Mouse (Mus musculus): ENCODE results near the gene Pick1. TPM values are rescaled to one million over a fixed set of nuclear protein-coding genes. Genes with fewer than 3 reads are reported as not detected.
A peak's percentile ranks its signal among the peaks of the same experiment; 100 is the strongest.
"Not testable (repeated sequence)": the region's sequence is repeated elsewhere in the genome, so short reads cannot be mapped to it uniquely, and the experiment has no call there.

The Pick1 gene
- total RNA-seq, 2 experiments from 2014 or later = 21.5 to 22.3 TPM

- DNase-seq (ENCODE audit: low spot score) = no peak
- intact Hi-C loops (cut with DNase I) = loop anchor here (5.0 to 10.0 kb wide), 2 partner anchors 244 to 381 kb away; partner anchors contain the start of gene Dmc1
Measured at GRCm38 (mm10) chr15:79223641-79224040, 5.3 kb upstream of the Pick1 start.

DNA sequence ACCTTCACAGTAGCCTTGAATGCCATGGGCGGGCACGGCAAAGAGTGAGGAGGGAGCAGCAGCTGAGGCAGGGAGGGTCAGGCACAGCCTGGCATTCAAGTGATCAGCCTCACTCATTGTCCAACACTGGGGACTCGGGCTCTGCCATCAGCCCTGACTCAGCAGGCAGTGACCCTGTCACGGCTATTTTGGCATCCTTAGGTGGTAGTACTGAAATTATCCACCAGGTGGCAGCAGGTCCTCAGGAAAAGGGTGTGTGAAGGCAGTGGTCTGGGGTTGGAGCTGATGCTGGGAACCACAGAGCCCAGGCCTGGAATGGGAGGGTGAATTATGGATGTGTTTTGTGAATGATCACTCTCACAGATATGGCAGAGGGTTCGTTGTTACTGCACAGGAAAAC is 4.3 kb upstream of the Pick1 start:
- peak; percentile 71 for DNase-seq (ENCODE audit: low spot score)
- intact Hi-C loops (cut with DNase I) = loop anchor here (5.0 to 10.0 kb wide), 2 partner anchors 243 to 380 kb away; partner anchors contain the start of gene Dmc1

DNA sequence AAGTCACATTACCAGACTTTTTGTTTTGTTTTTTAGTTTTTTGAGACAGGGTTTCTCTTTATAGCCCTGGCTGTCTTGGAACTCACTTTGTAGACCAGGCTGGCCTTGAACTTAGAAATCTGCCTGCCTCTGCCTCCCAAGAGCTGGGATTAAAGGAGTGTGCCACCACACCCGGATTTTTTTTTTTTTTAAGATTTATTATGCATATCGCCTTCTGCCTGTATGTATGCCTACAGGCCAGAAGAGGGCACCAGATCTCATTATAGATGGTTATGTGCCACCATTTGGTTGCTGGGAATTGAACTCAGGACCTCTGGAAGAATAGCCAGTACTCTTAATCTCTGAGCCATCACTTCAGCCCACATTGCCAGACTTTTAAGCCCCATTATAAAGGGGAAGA is 3.2 kb upstream of the Pick1 start:
- intact Hi-C loops (cut with DNase I) = loop anchor here (10.0 kb wide), 1 partner anchor 379 kb away; the partner anchor contains the start of gene Dmc1
- DNase-seq (ENCODE audit: low spot score) = not testable (repeated sequence)

- DNase-seq (ENCODE audit: low spot score) = no peak
- intact Hi-C loops (cut with DNase I) = no loop called here
Measured at GRCm38 (mm10) chr15:79235268-79235667, 6.3 kb downstream of the Pick1 start.

DNA sequence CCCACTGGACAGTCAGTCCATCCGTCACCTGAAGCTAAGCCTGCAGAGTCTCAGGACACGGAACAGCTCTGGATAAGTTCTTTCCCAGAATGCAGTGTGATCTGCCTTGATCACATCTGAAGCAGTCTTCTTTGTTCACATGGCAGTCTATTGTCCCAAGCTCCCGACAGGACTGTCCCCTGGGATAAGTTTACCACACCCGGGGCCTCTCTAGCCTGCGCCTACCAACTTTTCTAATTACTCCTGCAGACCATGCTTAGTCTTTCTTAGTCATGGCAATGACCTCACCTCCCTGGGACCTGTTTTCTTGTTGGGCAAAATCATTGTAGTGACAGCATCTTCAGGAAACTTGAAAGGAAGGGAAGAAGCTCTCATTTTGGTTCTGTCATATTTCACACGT is 9.1 kb downstream of the Pick1 start:
- intact Hi-C loops (cut with DNase I) = no loop called here
- no peak for DNase-seq (ENCODE audit: low spot score)

DNA sequence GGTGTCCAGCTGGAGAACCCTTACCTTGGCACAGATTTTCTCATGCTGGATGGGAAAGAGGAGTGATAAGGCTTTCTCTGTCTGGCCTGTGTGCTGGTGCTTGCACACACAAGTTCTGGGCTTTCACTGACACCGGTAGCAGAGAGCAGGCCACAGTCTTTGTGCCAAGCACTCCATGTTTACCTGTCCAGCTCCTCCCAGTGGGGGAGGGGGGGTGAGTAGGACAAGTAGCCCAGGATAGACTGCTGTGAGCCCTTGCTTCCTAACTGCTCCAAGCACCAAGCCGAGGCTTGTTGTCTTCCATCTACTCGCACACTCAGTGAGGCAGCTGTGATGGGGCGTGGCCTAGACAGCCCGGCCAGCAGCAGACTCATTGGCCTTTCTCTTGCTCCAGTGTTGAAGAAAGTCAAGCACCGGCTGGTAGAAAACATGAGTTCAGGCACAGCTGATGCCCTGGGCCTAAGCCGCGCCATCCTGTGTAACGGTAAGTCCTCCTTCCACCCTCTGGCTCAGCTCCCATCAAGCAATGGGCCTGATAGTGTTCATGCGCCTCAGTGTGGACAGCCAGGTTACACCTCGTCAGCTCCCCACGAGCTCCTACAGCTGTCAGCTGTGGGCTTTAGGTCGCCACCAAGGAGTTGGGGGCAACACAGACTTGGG is 13.7 kb downstream of the Pick1 start:
- intact Hi-C loops (cut with DNase I) = loop anchor here (1.0 to 5.0 kb wide), 4 partner anchors 90 to 225 kb away; no protein-coding TSS in a partner anchor
- DNase-seq (ENCODE audit: low spot score) = no peak

DNA sequence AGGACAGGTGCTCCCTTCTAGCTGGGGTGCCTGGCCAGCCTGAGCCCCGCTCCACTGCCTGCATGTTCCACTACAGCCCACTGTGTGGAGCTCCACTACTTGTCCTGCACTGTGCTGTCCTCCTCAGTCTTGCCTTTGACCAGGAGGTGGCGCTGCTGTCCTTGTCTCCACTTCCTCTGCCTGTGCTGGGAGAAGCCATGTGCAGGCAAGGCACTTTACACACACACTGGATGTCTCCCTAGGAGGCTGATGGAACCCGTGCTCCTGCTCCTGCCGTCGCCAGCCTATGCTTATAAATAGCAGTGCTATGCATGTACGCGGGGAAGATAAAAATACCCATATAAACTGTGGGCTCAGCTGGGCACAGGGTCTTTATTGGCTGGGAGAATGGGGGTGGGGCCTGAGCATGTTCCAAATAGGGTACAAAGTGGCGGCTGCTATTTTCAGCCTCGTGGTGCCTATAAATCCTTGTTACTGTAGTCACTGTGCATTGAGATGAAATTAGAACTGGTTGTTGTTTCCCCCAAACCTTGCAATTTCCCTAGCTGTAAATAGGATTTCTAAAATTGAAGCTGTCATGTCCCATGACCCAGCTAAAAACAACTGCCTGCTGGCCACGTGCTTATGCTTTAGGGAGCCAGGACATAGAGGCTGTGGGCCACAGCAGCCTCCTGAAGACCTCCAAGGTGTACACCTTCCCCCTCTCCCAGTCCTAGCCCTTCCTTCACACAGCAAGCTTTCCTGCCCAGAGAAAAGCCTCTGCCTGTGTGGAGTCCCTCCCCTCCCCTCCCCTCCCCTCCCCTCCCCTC is 14.5 kb downstream of the Pick1 start:
- peak; percentile 87 for DNase-seq (ENCODE audit: low spot score)
- intact Hi-C loops (cut with DNase I) = loop anchor here (1.0 to 5.0 kb wide), 4 partner anchors 89 to 224 kb away; no protein-coding TSS in a partner anchor

DNA sequence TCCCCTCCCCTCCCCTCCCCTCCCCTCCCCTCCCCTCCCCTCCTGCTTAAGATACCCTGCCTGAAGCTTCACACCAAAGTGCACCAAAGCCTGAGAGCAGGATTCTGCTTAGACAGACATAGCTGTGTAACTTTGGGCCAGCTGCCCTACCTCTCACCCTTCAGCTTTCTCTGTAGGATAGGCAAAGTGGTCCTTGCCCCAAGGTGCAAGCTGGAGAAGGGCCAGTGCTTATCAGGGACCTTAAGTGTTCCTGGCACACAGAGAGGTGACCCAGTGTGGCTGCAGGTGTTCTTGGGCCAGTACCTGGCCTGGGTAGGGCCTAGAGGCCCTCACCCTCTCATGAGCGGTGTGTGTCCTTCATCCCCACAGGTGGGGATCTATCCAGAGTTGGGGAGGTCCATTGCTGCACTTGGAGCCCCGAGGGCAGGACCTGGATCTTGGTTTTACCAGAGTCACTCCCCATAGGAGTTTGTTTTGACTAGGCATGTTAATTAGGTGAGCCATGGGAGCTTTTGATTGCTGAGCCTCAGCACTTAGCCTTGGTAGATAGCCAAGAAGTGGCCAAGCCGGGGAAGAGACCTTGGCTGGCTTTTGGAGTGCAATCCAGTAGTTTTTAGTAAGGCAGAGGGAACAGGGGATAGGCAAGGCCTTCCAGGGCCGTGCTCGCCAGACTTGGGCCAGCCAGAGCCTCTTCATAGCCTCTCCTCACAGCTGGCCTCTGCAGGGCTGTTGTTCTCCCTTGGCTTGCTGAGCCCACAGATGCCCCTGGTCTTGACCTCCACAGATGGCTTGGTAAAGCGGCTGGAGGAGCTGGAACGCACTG is 15.3 kb downstream of the Pick1 start:
- no peak for DNase-seq (ENCODE audit: low spot score)
- intact Hi-C loops (cut with DNase I) = loop anchor here (5.0 kb wide), 2 partner anchors 88 to 133 kb away; no protein-coding TSS in a partner anchor

- DNase-seq (ENCODE audit: low spot score) = no peak
- intact Hi-C loops (cut with DNase I) = no loop called here
Measured at GRCm38 (mm10) chr15:79245321-79245720, 16.3 kb downstream of the Pick1 start.

GRCm38 (mm10) chr15:79250236-79250635 is 21.3 kb downstream of the Pick1 start:
- intact Hi-C loops (cut with DNase I) = no loop called here
- DNase-seq (ENCODE audit: low spot score) = no peak

DNA sequence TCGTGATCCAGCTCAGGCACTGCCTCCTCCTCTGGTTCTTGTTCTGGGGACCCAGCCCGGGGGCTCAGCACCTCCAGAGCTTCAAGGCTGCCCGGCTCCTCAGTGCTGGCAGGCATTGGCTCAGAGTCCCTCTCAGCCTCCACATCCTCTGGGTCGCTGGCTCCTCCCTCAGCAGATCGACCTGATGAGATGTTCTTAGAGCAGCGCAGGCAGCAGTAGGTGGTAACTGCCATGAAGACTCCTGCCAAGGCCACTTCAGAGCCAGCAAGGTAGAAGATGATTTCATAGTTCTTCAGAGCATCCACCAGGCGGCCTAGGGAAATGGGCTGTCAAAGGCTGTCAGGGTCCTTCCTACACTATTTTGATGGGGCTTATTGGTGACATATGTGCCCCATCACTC is 22.2 kb downstream of the Pick1 start:
- DNase-seq (ENCODE audit: low spot score) = no peak
- intact Hi-C loops (cut with DNase I) = no loop called here

- intact Hi-C loops (cut with DNase I) = no loop called here
- no peak for DNase-seq (ENCODE audit: low spot score)
Measured at GRCm38 (mm10) chr15:79251781-79252491, 23.0 kb downstream of the Pick1 start.

DNA sequence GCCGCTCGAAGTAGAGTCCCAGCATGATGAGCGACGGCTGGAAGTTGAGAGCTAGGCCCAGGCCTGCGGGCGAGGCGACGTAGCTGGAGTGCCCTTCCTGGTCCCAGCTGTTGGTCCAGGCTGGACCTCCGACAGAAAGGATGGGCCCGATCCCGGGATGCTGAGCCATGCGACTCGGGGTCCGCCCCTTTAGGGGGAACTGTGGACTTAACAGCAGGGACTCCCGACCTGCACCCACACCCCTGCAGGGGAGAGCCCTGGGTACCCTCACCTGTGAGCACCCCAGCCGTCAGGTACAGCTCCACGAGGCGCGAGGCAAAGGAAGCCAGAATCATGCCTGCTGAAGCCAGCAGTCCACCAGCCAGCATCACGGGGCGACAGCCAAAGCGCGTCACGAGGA is 23.6 kb downstream of the Pick1 start:
- intact Hi-C loops (cut with DNase I) = no loop called here
- DNase-seq (ENCODE audit: low spot score) = no peak

GRCm38 (mm10) chr15:79254661-79255060 is 25.7 kb downstream of the Pick1 start, which contains the start of gene Slc16a8:
Gene Slc16a8 (minus strand): TSS chr15:79254761.
- DNase-seq (ENCODE audit: low spot score) = no peak
- intact Hi-C loops (cut with DNase I) = no loop called here

DNA sequence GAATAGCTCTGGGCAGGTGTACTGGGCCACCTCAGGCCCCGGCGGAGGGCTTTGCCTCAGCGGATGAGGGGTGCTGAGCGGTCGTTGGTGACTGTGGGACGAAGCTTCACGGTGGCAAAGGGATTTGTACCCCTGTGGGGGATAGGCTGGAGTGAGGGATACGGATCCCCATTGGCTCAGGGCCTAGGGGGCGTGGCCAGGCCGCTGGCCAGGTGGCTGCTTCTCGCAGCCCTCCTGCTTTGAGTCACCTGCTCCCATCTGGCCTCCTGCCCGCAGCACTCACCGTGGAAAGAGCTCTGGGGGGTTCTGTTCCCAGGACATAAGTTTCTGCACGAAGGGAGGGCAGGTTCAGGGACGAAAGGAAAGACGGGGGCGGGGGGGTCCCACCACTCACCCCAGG is 29.5 kb downstream of the Pick1 start:
- DNase-seq (ENCODE audit: low spot score) = no peak
- intact Hi-C loops (cut with DNase I) = no loop called here

- intact Hi-C loops (cut with DNase I) = no loop called here
Measured at GRCm38 (mm10) chr15:79261095-79261725, 32.2 kb downstream of the Pick1 start.

GRCm38 (mm10) chr15:79261757-79262156 is 32.8 kb downstream of the Pick1 start:
- intact Hi-C loops (cut with DNase I) = no loop called here
- DNase-seq (ENCODE audit: low spot score) = no peak

More at GRCm38 (mm10) chr15:79261095-79261725, 32.2 kb downstream of the Pick1 start:
- no peak for DNase-seq (ENCODE audit: low spot score)

- no peak for DNase-seq (ENCODE audit: low spot score)
Measured at GRCm38 (mm10) chr15:79262375-79262774, 33.4 kb downstream of the Pick1 start.

GRCm38 (mm10) chr15:79262786-79263309 is 33.9 kb downstream of the Pick1 start:
- intact Hi-C loops (cut with DNase I) = no loop called here
- DNase-seq (ENCODE audit: low spot score) = no peak

More at GRCm38 (mm10) chr15:79262375-79262774, 33.4 kb downstream of the Pick1 start:
- intact Hi-C loops (cut with DNase I) = no loop called here
